Mouse (Mus musculus) lung, postnatal 4 days (tissue): ENCODE results near the gene Umps.
A peak's percentile ranks its signal among the peaks of the same experiment; 100 is the strongest.

Experiments
- DNase-seq, 2 experiments: peaks; one replicate each; pipeline ENCODE4 v3.0.0; 2021

The Umps gene

DNA sequence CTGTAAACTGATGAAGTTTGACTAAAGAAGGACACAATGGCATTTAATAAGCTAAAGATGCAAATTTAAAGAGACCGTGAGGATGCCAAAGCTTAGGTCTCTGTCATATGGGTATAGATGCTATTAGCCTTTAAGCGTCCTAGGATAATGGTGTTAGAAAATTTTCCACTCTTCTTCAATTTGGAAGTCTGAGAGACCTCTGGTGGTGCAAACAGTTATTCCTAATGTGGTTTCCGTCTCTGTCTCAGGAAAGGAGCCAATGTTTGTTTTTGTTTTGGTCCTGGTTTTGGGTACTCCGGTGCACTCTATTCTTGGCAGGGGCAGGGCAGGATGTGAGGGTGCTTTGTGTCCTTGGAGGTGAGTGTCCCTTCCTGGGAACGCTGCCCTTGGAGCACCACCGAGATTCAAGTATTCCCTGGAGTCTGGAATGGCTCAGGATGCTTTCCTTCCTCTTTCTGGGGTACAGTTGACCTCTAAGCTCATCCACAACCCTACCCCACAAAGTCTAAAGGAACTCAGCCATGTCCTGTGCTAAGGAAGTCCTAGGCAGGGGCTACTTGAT lies 39.5 kb downstream of the Umps start:
- DNase-seq, result no peak

DNA sequence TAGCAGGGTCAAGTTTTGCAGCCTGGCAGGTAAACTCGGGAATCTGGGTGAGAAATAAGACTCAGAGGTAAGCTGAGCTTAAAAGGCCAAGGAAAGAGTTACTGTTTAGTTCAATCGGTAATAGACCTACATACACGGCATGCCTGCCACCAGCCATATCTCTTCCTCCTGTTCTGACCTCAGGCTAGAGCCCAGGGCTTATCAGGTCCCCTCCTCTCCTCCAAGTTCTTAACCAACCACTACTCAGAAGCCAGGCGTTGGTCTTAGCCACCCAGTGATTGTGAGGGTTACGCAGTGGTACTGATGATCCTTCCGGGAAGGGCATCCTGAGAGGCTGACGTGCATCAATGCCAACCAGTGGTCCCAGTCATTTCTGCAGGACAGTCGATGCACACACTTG lies 43.1 kb downstream of the Umps start:
- no peak for DNase-seq

DNA sequence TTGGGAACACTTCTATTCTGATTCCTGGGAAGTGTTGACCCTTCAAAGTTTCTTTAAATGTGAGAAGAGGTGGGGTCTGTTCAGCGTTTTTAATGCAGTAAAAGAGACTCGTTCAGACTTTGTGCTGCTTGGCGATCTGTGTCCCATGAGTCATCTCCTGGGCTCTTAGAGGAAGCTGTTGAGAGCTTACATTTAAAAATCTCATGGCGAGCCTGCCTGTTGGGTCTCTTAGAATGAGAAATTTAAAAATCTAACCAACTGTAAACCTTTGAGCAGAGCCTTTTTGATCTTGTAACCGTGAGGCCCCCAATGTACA lies 43.9 kb downstream of the Umps start:
- no peak for DNase-seq

DNA sequence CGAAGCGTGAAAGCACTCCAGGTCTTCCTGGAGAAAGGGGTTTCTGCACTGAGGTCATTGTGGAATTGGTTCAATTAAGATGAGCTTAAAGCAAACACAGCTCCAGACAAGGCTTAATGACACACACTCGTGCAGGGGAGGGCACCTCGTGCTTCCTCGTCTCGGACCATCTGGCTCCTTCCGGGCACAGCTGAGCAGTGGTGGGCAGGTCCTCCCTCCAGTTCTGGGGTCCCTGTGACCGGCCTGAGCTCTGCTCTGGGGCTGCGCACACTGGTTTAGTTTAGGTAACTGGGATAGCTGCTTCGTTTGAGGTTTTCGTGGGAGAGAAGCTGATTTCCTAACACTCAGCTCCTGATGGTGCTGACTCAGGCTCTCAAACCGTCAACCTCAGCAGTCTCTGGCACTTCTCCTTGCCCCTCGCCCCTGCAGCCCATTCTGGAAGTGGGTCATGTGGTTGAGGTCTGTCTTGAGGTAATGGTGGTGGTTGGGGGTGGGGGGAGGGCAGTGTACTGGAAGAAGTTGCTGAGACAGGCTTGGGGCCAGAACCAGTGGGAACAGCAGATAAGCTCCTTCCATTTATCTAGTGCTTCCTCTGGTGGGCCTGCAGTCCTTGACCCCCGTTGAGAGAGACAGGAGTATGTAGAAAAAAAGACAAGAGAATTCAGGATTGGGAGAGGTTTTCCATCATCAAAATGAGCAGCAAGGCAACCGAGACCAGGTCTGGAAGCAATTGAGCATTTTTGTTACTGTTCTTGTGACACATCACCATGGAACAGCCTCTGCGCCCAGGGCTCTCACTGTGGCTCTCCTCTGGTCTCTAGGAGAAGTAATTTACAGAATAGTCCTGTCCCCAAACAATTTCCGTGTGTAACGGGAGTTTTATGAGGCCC lies 44.5 kb downstream of the Umps start:
- DNase-seq, result peak; percentile 39 to 48

DNA sequence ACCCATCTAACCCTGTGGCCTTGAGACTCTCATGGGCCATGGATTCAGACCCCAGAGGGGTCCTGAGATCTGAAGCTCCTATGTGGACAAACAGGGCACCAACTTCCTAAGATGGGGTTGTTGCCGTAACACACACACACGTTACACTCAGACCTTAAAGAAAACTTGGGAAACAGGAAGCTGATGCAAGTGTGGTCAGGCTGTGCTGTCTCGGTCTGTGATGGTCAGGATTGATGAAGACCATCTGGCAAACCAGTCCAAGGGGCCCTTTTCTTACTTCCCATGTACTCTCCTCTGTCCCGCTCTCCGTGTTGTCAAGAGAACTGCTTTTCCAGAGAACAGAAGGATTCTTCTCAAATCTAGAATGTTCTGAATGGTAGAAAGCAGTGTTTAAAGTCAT lies 45.3 kb downstream of the Umps start:
- DNase-seq, result no peak

DNA sequence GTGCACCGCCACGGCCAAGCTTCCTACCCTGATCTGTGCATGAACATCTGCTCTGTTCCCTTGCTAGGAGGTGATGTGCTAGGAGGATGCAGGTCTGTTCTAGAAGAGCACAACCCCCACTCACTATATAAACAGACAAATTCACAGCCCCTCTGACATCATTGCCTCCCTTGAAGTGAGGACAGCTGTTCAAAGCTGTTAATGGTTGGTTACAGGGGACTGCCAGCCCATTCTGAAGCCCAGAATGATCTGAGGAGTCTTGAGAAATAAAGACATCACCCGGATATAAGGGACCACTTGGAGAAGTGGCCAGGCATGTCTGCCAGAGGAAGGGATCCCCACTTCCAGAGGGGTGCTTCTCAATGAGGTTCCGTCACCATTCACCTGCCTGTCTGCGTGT lies 48.9 kb downstream of the Umps start:
- no peak for DNase-seq

DNA sequence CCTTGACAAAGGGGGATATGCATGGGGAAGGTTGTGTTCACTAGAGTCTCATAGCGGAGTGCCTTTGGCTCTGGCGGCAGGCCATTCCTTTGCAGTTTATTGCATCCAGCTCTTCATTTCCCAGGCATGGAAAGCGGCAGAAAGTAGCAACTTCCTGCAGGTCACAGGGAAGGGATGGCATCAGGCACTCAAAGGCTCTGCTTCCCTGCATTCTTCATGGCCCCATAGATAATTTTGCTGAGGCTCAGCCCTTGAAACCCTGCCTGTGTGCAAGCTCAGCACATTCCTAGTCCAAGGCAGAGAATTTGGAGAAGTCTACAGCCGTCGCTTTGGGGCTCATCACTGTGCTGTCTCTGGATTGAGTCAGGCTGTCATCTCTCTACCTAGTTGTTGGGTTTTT lies 49.4 kb downstream of the Umps start:
- peak in 1 of 2 experiments; percentile 53 for DNase-seq

DNA sequence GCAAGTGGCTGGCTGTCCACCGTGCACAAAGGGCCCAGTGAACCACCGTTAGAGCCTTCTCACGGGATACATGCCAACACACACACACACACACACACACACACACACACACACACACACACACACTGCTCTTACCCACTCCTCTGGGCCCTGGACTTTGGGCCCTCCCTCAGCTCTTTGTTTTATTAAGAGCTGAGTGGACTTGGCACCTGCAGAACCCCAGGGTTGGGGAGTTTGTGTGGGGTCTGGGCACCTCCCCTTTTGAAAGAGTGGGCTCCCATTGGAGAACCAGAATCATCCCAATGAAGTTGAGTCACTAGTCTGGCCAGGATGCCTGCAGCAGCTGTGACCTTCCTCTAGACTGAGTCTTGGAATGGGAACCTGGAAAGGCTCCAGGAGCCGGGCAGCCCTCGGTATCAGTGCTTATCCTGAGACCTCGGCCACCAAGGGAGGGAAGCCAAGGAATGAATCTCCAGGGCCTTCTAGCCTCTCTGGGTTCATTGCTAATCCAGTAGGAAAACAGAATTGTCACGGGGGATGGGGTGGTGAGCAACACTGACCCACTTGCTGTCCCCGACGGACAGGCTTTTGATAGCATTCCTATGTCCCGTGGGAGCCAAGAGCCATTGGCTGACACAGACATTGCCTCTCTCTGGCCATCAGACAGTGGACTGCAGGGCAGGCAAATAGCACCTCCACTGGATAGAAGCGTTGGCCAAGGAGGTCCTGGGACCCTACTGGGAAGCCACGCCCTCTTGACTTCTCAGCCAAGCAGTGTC lies 50.2 kb downstream of the Umps start:
- peak; percentile 74 to 90 for DNase-seq

DNA sequence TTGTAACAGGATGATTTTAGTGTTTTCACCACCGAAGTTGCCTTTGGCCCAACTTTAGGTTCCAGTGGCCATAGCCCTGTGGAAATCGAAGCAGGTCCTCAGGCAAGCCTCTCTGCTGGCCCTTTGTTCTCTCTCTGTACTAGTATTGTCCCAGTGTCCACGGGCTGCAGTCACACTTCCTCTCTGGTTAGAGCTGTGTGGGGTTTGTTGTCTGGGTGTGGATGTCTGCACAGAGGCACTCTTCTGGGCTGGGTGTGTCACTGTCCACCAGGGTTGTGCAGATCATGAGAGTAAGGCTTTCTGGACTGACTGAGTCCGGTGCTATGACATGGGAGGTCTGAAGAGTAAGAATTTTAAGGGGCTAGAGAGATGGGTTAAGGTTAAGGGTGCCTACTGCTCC lies 51.8 kb downstream of the Umps start:
- no peak for DNase-seq

DNA sequence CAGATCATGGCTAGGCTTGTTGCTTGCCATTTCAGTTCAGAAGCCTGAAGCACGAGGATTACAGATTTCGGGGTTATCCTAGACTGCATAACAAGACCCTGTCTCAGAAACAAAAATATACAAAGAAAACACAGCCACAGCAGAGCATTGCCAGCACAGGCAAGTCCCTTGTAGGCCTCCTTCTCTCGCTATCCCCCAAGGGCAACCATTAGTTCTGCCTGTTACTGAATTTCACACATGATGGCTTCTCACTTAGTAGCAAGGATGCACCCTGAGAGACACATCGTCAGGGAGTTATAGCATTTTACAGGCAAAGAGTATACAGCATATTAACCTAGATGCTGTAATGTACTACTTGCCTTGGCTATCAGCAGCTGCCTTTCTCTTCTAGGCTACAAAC lies 58.6 kb downstream of the Umps start:
- no peak for DNase-seq
